Mouse (Mus musculus) brain, embryonic 14.5 days (tissue): ENCODE data around the gene Arhgap21.

Experiments used
- CTCF ChIP-seq: fragments of 200-500 bp; IDR thresholded peaks from 2 replicates; pipeline ENCODE4 v1.5.1; 2012; ENCODE audit warnings: inconsistent platforms, mild to moderate bottlenecking, moderate library complexity, borderline replicate concordance; ENCODE audit not compliant: insufficient read depth, insufficient read length; ENCODE audit errors: extremely low read depth
- POLR2A ChIP-seq: fragments of 200-500 bp; IDR thresholded peaks from 2 replicates; pipeline ENCODE4 v1.6.1; 2012; ENCODE audit warnings: mild to moderate bottlenecking, inconsistent platforms, borderline replicate concordance; ENCODE audit not compliant: poor library complexity, insufficient read depth, insufficient read length, severe bottlenecking; ENCODE audit errors: extremely low read depth

GRCm38 (mm10) chr2:20964461-20964860 is 4.2 kb downstream of the Arhgap21 start:
- no peak for TF ChIP-seq CTCF
- no peak for TF ChIP-seq POLR2A
